Mouse (Mus musculus): ENCODE measurements at regions not wholly inside any gene's neighbourhood (a gene's known extent, or its start where the extent isn't known, plus 50 kb on each side); places are given as distances from the start of the nearest gene placed in this dataset.

GRCm38 (mm10) chr12:54313211-54313845 is 109.7 kb upstream of the Egln3 start:
- DNase-seq: peak in 1 of 2 experiments; percentile 30

GRCm38 (mm10) chr12:54312522-54313210 is 109.0 kb upstream of the Egln3 start:
- no peak for DNase-seq

- DNase-seq: no peak
These were observed 108.3 kb upstream of the Egln3 start for GRCm38 (mm10) chr12:54311896-54312521.

GRCm38 (mm10) chr12:54309874-54310273 is 106.2 kb upstream of the Egln3 start:
- DNase-seq: no peak

GRCm38 (mm10) chr12:54309219-54309618 is 105.6 kb upstream of the Egln3 start:
- DNase-seq: no peak

- DNase-seq: no peak
These were observed 101.5 kb upstream of the Egln3 start for GRCm38 (mm10) chr12:54305135-54305630.

GRCm38 (mm10) chr12:54303746-54304145 is 100.1 kb upstream of the Egln3 start:
- DNase-seq: no peak

GRCm38 (mm10) chr12:54299506-54299905 is 95.8 kb upstream of the Egln3 start:
- DNase-seq: no peak

GRCm38 (mm10) chr12:54293248-54293647 is 89.6 kb upstream of the Egln3 start:
- DNase-seq: no peak

- no peak for DNase-seq
These were observed 86.7 kb upstream of the Egln3 start for GRCm38 (mm10) chr12:54290311-54290710.

GRCm38 (mm10) chr12:54288747-54289146 is 85.1 kb upstream of the Egln3 start:
- DNase-seq: no peak

GRCm38 (mm10) chr12:54288041-54288502 is 84.4 kb upstream of the Egln3 start:
- DNase-seq: no peak

- DNase-seq: no peak
These were observed 83.5 kb upstream of the Egln3 start for GRCm38 (mm10) chr12:54286911-54287819.

GRCm38 (mm10) chr12:54283646-54284045 is 80.0 kb upstream of the Egln3 start:
- DNase-seq: no peak

GRCm38 (mm10) chr12:54283011-54283410 is 79.4 kb upstream of the Egln3 start:
- DNase-seq: no peak

- DNase-seq: no peak
These were observed 78.7 kb upstream of the Egln3 start for GRCm38 (mm10) chr12:54282281-54282921.

GRCm38 (mm10) chr12:54280457-54280856 is 76.8 kb upstream of the Egln3 start:
- no peak for DNase-seq

GRCm38 (mm10) chr12:54280001-54280400 is 76.3 kb upstream of the Egln3 start:
- no peak for DNase-seq

GRCm38 (mm10) chr12:54276978-54277537 is 73.4 kb upstream of the Egln3 start:
- DNase-seq: no peak

- DNase-seq: no peak
These were observed 69.8 kb upstream of the Egln3 start for GRCm38 (mm10) chr12:54273506-54273905.

- DNase-seq: no peak
These were observed 69.0 kb upstream of the Egln3 start for GRCm38 (mm10) chr12:54272696-54273095.

- DNase-seq: no peak
These were observed 68.6 kb upstream of the Egln3 start for GRCm38 (mm10) chr12:54272226-54272625.
